Mouse (Mus musculus): ENCODE results near the gene Mfsd14a. TPM values are rescaled to one million over a fixed set of nuclear protein-coding genes. Genes with fewer than 3 reads are reported as not detected.
"Not testable (repeated sequence)": the region's sequence is repeated elsewhere in the genome, so short reads cannot be mapped to it uniquely, and the experiment has no call there.

The Mfsd14a gene
- polyA plus RNA-seq, 1 experiment from 2014 or later: 70.7 TPM

- H3K4me3 ChIP-seq (ENCODE audit: low read depth, low read length): no peak overlapping the region
- H3K4me2 ChIP-seq (ENCODE audit: low read depth, low read length): no peak overlapping the region
- H3K9ac ChIP-seq (replicated peaks; ENCODE audit: low read depth, low read length): no peak overlapping the region
- WGBS: 91% methylated on average over 8 of the region's 8 CpGs
- H3K36me3 ChIP-seq (ENCODE audit: control insufficient read depth, insufficient read depth, low read length): no peaks in the 10 kb centered on the region
- no peak overlapping the region for H3K27ac ChIP-seq (ENCODE audit: low read depth, low read length)
- no peaks in the 10 kb centered on the region for H3K9me3 ChIP-seq (ENCODE audit: control insufficient read depth, low read length)
- no peak for ATAC-seq (ENCODE audit: low read depth)
- no peaks in the 10 kb centered on the region for H3K4me1 ChIP-seq (ENCODE audit: control insufficient read depth, insufficient read depth, low read length)
- H3K27me3 ChIP-seq (ENCODE audit: control insufficient read depth, insufficient read depth, low read length): no peaks in the 10 kb centered on the region
Measured at GRCm38 (mm10) chr3:116694955-116695665, 32.6 kb upstream of the Mfsd14a start.

GRCm38 (mm10) chr3:116694312-116694711, 31.8 kb upstream of the Mfsd14a start:
- no peak for ATAC-seq (ENCODE audit: low read depth)
- Histone ChIP-seq H3K27me3 (ENCODE audit: control insufficient read depth, insufficient read depth, low read length) (no peaks in the 10 kb centered on the region), H3K4me1 (ENCODE audit: control insufficient read depth, insufficient read depth, low read length) (no peaks in the 10 kb centered on the region), H3K9me3 (ENCODE audit: control insufficient read depth, low read length) (no peaks in the 10 kb centered on the region), H3K4me2 (ENCODE audit: low read depth, low read length) (no peak overlapping the region), H3K27ac (ENCODE audit: low read depth, low read length) (no peak overlapping the region), H3K9ac (replicated peaks; ENCODE audit: low read depth, low read length) (no peak overlapping the region), H3K36me3 (ENCODE audit: control insufficient read depth, insufficient read depth, low read length) (no peaks in the 10 kb centered on the region), H3K4me3 (ENCODE audit: low read depth, low read length) (no peak overlapping the region)
- WGBS: 97% methylated on average over 3 of the region's 3 CpGs

GRCm38 (mm10) chr3:116681160-116681559, 18.7 kb upstream of the Mfsd14a start, which contains the start of gene Gm43191:
TSS of gene Gm43191 (minus strand) at chr3:116681260.
- Histone ChIP-seq H3K4me1 (ENCODE audit: control insufficient read depth, insufficient read depth, low read length) (no peaks in the 10 kb centered on the region), H3K27me3 (ENCODE audit: control insufficient read depth, insufficient read depth, low read length) (no peaks in the 10 kb centered on the region), H3K4me2 (ENCODE audit: low read depth, low read length) (no peak within 1 kb of the TSS), H3K27ac (ENCODE audit: low read depth, low read length) (no peak within 1 kb of the TSS), H3K9ac (replicated peaks; ENCODE audit: low read depth, low read length) (no peak within 1 kb of the TSS), H3K36me3 (ENCODE audit: control insufficient read depth, insufficient read depth, low read length) (no peaks in the 10 kb centered on the region), H3K9me3 (ENCODE audit: control insufficient read depth, low read length) (no peaks in the 10 kb centered on the region), H3K4me3 (ENCODE audit: low read depth, low read length) (no peak within 1 kb of the TSS)
- ATAC-seq (ENCODE audit: low read depth): no peak
- WGBS: 91% methylated on average over 1 of the region's 1 CpGs

- WGBS: 93% methylated on average over 9 of the region's 9 CpGs
- H3K9ac ChIP-seq (replicated peaks; ENCODE audit: low read depth, low read length); H3K27ac ChIP-seq (ENCODE audit: low read depth, low read length); H3K36me3 ChIP-seq (ENCODE audit: control insufficient read depth, insufficient read depth, low read length); H3K9me3 ChIP-seq (ENCODE audit: control insufficient read depth, low read length); H3K4me3 ChIP-seq (ENCODE audit: low read depth, low read length); H3K27me3 ChIP-seq (ENCODE audit: control insufficient read depth, insufficient read depth, low read length); H3K4me2 ChIP-seq (ENCODE audit: low read depth, low read length); ATAC-seq (ENCODE audit: low read depth); H3K4me1 ChIP-seq (ENCODE audit: control insufficient read depth, insufficient read depth, low read length): not testable (repeated sequence)
Measured at GRCm38 (mm10) chr3:116664281-116664680, 1.8 kb upstream of the Mfsd14a start.

GRCm38 (mm10) chr3:116661870-116662414, 535 bp downstream of the Mfsd14a start:
- peaks cover 6% of the 10 kb centered on the region; the same call in 1 of the 2 replicates for H3K4me1 ChIP-seq (ENCODE audit: control insufficient read depth, insufficient read depth, low read length)
- WGBS: under 1% methylated on average over 53 of the region's 68 CpGs
- no peaks in the 10 kb centered on the region; the same call in 1 of the 2 replicates for H3K27me3 ChIP-seq (ENCODE audit: control insufficient read depth, insufficient read depth, low read length)
- peak overlapping the region; percentile 61 for H3K4me2 ChIP-seq (ENCODE audit: low read depth, low read length)
- no peaks in the 10 kb centered on the region for H3K36me3 ChIP-seq (ENCODE audit: control insufficient read depth, insufficient read depth, low read length)
- H3K4me3 ChIP-seq (ENCODE audit: low read depth, low read length): peak overlapping the region; percentile 93
- H3K9me3 ChIP-seq (ENCODE audit: control insufficient read depth, low read length): no peaks in the 10 kb centered on the region
- ATAC-seq (ENCODE audit: low read depth): peak; percentile 87
- H3K9ac ChIP-seq (replicated peaks; ENCODE audit: low read depth, low read length): peak overlapping the region; percentile 90
- H3K27ac ChIP-seq (ENCODE audit: low read depth, low read length): peak overlapping the region; percentile 93

GRCm38 (mm10) chr3:116661288-116661869, 1.1 kb downstream of the Mfsd14a start:
- no peaks in the 10 kb centered on the region for H3K36me3 ChIP-seq (ENCODE audit: control insufficient read depth, insufficient read depth, low read length)
- H3K4me3 ChIP-seq (ENCODE audit: low read depth, low read length): peak overlapping the region; percentile 93
- no peaks in the 10 kb centered on the region for H3K9me3 ChIP-seq (ENCODE audit: control insufficient read depth, low read length)
- 6% methylated on average over 16 of the region's 16 CpGs for WGBS
- peak overlapping the region; percentile 93 for H3K27ac ChIP-seq (ENCODE audit: low read depth, low read length)
- H3K27me3 ChIP-seq (ENCODE audit: control insufficient read depth, insufficient read depth, low read length): no peaks in the 10 kb centered on the region; the same call in 1 of the 2 replicates
- H3K9ac ChIP-seq (replicated peaks; ENCODE audit: low read depth, low read length): peak overlapping the region; percentile 90
- H3K4me1 ChIP-seq (ENCODE audit: control insufficient read depth, insufficient read depth, low read length): peaks cover 9% of the 10 kb centered on the region; the same call in 1 of the 2 replicates
- ATAC-seq (ENCODE audit: low read depth): no peak
- H3K4me2 ChIP-seq (ENCODE audit: low read depth, low read length): peak overlapping the region; percentile 61

GRCm38 (mm10) chr3:116659856-116660430, 2.5 kb downstream of the Mfsd14a start:
- peaks cover 9% of the 10 kb centered on the region; the same call in 1 of the 2 replicates for H3K4me1 ChIP-seq (ENCODE audit: control insufficient read depth, insufficient read depth, low read length)
- H3K9ac ChIP-seq (replicated peaks; ENCODE audit: low read depth, low read length): no peak overlapping the region
- H3K27me3 ChIP-seq (ENCODE audit: control insufficient read depth, insufficient read depth, low read length): no peaks in the 10 kb centered on the region; the same call in 1 of the 2 replicates
- no peaks in the 10 kb centered on the region for H3K9me3 ChIP-seq (ENCODE audit: control insufficient read depth, low read length)
- H3K36me3 ChIP-seq (ENCODE audit: control insufficient read depth, insufficient read depth, low read length): no peaks in the 10 kb centered on the region
- ATAC-seq (ENCODE audit: low read depth): no peak
- no peak overlapping the region for H3K4me2 ChIP-seq (ENCODE audit: low read depth, low read length)
- no peak overlapping the region for H3K4me3 ChIP-seq (ENCODE audit: low read depth, low read length)
- 86% methylated on average over 13 of the region's 13 CpGs for WGBS
- no peak overlapping the region for H3K27ac ChIP-seq (ENCODE audit: low read depth, low read length)

GRCm38 (mm10) chr3:116658928-116659565, 3.4 kb downstream of the Mfsd14a start:
- no peak for ATAC-seq (ENCODE audit: low read depth)
- WGBS: 80% methylated on average over 15 of the region's 15 CpGs
- H3K4me3 ChIP-seq (ENCODE audit: low read depth, low read length): no peak overlapping the region
- no peaks in the 10 kb centered on the region for H3K36me3 ChIP-seq (ENCODE audit: control insufficient read depth, insufficient read depth, low read length)
- H3K9me3 ChIP-seq (ENCODE audit: control insufficient read depth, low read length): no peaks in the 10 kb centered on the region
- H3K27me3 ChIP-seq (ENCODE audit: control insufficient read depth, insufficient read depth, low read length): no peaks in the 10 kb centered on the region; the same call in 1 of the 2 replicates
- no peak overlapping the region for H3K27ac ChIP-seq (ENCODE audit: low read depth, low read length)
- no peak overlapping the region for H3K9ac ChIP-seq (replicated peaks; ENCODE audit: low read depth, low read length)
- H3K4me2 ChIP-seq (ENCODE audit: low read depth, low read length): no peak overlapping the region
- peaks cover 9% of the 10 kb centered on the region; the same call in 1 of the 2 replicates for H3K4me1 ChIP-seq (ENCODE audit: control insufficient read depth, insufficient read depth, low read length)

All from neural tube, embryonic 14.5 days (tissue).